Mouse (Mus musculus) kidney, adult 2 months (tissue): ENCODE results near the gene Myl6b.

Experiments used
- CTCF ChIP-seq: fragments of 200-500 bp; conservative IDR thresholded peaks from 2 replicates; pipeline ENCODE4 v1.5.1; 2011; ENCODE audit warnings: low read depth, mild to moderate bottlenecking, control low read depth, low read length, moderate library complexity, mixed read lengths; ENCODE audit not compliant: insufficient read depth, insufficient read length
- POLR2A ChIP-seq: fragments of 200-500 bp; IDR thresholded peaks from one replicate; pipeline ENCODE4 v1.6.1; 2011; ENCODE audit warnings: low read depth, low read length, control low read depth

- TF ChIP-seq POLR2A (no peak), CTCF (no peak)
Observed at GRCm38 (mm10) chr10:128546787-128547186, 48.3 kb upstream of the Myl6b start.
